Mouse (Mus musculus): ENCODE results near the gene Tmigd3. TPM values are rescaled to one million over a fixed set of nuclear protein-coding genes. Genes with fewer than 3 reads are reported as not detected.
"Not testable (repeated sequence)": the region's sequence is repeated elsewhere in the genome, so short reads cannot be mapped to it uniquely, and the experiment has no call there.

The Tmigd3 gene
- polyA plus RNA-seq, 1 experiment from 2014 or later: not detected

DNA sequence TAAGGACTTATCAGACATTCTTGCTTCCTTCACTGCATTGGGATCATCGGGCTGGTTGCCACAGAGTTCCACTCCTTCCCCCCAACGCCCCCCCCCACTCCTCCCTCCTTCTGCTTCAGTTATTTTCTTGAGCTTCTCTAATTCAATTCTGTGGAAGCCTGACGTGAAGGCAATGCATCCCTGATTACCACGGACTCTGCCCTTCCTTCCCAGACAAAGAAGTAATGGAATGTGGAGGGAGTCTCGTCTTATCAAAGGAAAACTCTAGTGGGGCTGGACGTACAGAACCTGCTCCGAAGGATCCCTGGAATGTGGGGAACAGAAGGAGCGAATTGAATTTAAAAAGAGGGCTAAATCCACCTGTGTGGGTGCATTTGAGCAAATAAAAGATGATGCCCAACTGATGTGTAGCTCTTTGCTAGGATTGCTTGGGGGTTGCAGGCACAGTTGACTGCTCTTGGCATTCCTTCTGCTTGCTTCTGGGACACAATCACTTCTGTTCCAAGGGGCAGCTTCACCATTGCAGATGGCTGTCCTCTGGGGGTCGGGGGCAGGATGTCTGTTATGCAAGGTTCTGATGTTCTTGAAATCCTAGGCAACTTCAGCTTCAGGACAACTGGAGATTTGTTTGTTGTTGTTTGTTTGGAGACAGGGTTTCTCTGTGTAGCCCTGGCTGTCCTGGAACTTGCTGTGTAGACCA, 37.4 kb downstream of the Tmigd3 start:
- Histone ChIP-seq H3K36me3 (ENCODE audit: control insufficient read depth, insufficient read depth) (no peaks in the 10 kb centered on the region), H3K9ac (replicated peaks; ENCODE audit: low read depth, low read length) (no peak overlapping the region), H3K27ac (ENCODE audit: low read length) (no peak overlapping the region), H3K27me3 (replicated peaks; ENCODE audit: control insufficient read depth, insufficient read depth, low read length) (no peaks in the 10 kb centered on the region), H3K4me3 (replicated peaks; ENCODE audit: low read length) (no peak overlapping the region), H3K9me3 (ENCODE audit: control insufficient read depth, low read length) (no peaks in the 10 kb centered on the region), H3K4me2 (ENCODE audit: low read length) (no peak overlapping the region), H3K4me1 (replicated peaks; ENCODE audit: control insufficient read depth, insufficient read depth, low read length) (no peaks in the 10 kb centered on the region)
- 33% methylated on average over 9 of the region's 9 CpGs for WGBS
- ATAC-seq: no peak

DNA sequence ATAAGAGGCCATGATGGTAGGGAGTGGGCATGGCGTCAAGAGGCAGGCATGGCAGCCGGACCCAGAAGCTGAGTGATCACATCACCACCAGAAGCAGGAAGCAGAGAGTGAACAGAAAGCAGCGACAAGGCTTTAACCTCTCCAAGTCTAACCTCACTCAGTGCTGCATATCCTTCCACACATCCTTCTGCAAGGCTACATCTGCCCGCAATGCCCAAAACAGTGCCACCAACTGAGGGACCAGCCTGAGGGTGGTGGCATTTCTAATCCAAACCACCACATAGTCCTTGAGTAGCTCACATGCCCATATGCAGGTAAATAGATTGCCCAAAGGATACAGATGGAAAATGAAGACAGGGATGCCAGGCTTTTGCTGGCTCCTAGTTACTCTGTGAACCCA, 38.3 kb downstream of the Tmigd3 start:
- Histone ChIP-seq H3K36me3 (ENCODE audit: control insufficient read depth, insufficient read depth) (no peaks in the 10 kb centered on the region), H3K4me3 (replicated peaks; ENCODE audit: low read length) (no peak overlapping the region), H3K9me3 (ENCODE audit: control insufficient read depth, low read length) (no peaks in the 10 kb centered on the region), H3K4me2 (ENCODE audit: low read length) (no peak overlapping the region), H3K9ac (replicated peaks; ENCODE audit: low read depth, low read length) (no peak overlapping the region), H3K27ac (ENCODE audit: low read length) (no peak overlapping the region), H3K27me3 (replicated peaks; ENCODE audit: control insufficient read depth, insufficient read depth, low read length) (no peaks in the 10 kb centered on the region), H3K4me1 (replicated peaks; ENCODE audit: control insufficient read depth, insufficient read depth, low read length) (no peaks in the 10 kb centered on the region)
- WGBS: 95% methylated on average over 4 of the region's 4 CpGs
- no peak for ATAC-seq

DNA sequence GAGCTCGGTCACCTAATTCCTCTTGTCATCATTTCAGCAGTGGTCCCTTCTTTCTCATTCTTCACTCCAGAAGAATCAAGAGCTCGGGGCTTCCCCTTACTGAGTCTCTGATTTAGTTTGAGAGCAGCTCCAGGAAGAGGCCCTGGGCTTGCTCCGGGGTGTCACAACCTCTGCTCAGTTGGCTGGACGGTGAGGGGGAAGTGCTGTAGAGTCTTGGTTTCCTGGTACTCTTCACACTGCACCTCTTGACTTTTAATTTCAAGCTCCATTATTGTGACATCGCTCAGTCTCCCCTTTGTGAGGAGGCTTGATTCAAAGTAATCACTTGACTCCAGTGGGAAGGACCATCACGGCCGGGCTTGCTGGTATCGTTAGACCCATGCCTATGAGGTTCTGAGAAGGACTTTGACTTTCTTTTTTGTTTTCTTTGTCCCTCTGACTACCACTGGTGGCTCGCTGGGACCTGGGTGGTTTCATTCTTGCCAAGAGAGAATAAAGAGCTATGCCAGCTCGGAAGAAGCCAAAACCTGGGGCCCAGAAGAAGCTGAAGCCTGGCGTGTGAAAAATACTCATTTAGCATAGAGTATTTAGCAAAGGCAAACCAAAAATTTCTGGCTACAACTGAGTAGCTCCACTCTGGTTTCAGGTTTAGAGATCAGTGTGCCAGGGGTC, 40.0 kb downstream of the Tmigd3 start:
- H3K4me3 ChIP-seq (replicated peaks; ENCODE audit: low read length): no peak overlapping the region
- no peak overlapping the region for H3K9ac ChIP-seq (replicated peaks; ENCODE audit: low read depth, low read length)
- ATAC-seq: no peak
- H3K36me3 ChIP-seq (ENCODE audit: control insufficient read depth, insufficient read depth): no peaks in the 10 kb centered on the region
- H3K27ac ChIP-seq (ENCODE audit: low read length): no peak overlapping the region
- H3K27me3 ChIP-seq (replicated peaks; ENCODE audit: control insufficient read depth, insufficient read depth, low read length): no peaks in the 10 kb centered on the region
- H3K4me1 ChIP-seq (replicated peaks; ENCODE audit: control insufficient read depth, insufficient read depth, low read length): no peaks in the 10 kb centered on the region
- H3K9me3 ChIP-seq (ENCODE audit: control insufficient read depth, low read length): no peaks in the 10 kb centered on the region
- H3K4me2 ChIP-seq (ENCODE audit: low read length): no peak overlapping the region
- 76% methylated on average over 11 of the region's 11 CpGs for WGBS

DNA sequence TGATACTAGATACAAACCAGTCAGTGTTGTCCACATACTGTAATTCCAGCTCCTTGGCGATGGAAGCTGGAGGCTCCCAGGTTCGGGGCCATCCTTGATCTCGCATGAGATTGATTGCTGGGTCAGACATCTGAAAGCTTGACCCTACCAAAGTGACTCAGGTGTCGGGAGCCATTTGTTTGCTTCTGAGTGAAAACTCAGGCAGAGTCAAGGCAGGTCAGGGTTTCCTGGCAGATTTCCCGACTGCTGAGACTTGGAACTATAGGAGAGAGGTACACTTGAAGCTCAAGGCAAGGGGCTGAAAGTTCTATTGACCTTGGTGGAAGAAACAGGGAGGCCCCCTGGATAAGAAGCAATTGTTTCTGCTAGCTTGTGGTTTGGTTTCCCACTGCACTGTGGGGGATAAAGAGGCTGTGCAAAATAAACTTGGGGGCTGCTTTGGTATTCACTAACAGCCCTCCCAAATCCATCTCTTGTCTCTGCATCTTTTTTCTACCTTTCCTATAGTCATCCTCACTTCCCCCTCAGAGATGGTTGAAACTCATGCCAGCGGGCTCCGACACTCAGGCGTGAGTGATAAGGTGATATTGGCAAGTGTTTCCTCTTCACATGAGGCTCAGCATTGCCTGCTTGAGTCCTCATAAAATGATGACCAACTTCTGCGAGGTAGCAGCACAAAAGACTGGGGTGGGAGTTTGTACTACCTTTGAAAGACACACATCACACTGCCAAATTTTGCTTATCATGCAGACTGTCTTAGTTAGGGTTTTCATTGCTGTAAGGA, 41.6 kb downstream of the Tmigd3 start:
- H3K4me1 ChIP-seq (replicated peaks; ENCODE audit: control insufficient read depth, insufficient read depth, low read length): no peaks in the 10 kb centered on the region
- WGBS: 84% methylated on average over 9 of the region's 9 CpGs
- no peak overlapping the region for H3K4me3 ChIP-seq (replicated peaks; ENCODE audit: low read length)
- no peaks in the 10 kb centered on the region for H3K27me3 ChIP-seq (replicated peaks; ENCODE audit: control insufficient read depth, insufficient read depth, low read length)
- H3K4me2 ChIP-seq (ENCODE audit: low read length): no peak overlapping the region
- H3K36me3 ChIP-seq (ENCODE audit: control insufficient read depth, insufficient read depth): no peaks in the 10 kb centered on the region
- no peaks in the 10 kb centered on the region for H3K9me3 ChIP-seq (ENCODE audit: control insufficient read depth, low read length)
- no peak overlapping the region for H3K9ac ChIP-seq (replicated peaks; ENCODE audit: low read depth, low read length)
- no peak overlapping the region for H3K27ac ChIP-seq (ENCODE audit: low read length)
- ATAC-seq: no peak

DNA sequence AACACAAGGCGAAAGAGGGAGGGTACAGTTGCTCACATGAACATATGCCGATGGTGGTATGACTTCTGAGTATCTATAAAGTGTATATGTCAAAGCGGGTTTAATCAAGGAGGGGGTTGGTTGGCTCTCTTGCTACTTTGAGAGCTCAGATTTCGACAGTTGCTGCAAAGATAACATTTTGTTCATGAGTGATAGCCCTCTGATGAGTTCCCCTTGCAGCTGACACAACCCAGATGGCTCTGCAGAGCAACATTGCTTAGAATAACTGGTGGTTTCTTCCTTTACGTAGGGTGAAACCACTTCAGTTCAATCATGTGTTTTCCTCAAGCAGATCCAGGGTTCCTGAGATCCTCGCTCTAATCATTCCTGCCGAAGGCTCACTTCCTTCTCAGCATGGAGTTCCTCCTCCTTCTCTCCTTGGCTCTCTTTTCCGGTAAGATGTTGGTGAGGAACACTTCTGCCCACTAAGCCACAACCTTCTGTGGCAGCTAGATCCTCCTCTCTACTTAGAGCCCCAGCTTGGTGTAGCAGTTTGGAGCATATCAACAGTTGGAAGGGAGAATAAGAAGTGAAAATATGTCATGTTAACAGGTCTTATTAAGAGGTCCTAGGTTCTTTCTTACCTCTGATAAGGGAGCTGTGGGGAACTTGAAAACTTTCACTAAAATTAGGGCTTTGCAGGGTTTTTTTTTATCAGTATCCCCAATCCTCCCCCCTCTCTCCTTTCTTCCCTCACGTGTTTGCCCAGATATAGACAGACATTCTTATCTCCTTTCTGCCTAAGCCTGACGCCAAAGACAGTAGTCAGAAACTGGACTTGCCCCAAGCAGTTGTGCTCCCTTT, 43.4 kb downstream of the Tmigd3 start:
- Histone ChIP-seq H3K4me3 (replicated peaks; ENCODE audit: low read length) (no peak overlapping the region), H3K9me3 (ENCODE audit: control insufficient read depth, low read length) (no peaks in the 10 kb centered on the region), H3K27me3 (replicated peaks; ENCODE audit: control insufficient read depth, insufficient read depth, low read length) (no peaks in the 10 kb centered on the region), H3K4me2 (ENCODE audit: low read length) (no peak overlapping the region), H3K27ac (ENCODE audit: low read length) (no peak overlapping the region), H3K9ac (replicated peaks; ENCODE audit: low read depth, low read length) (no peak overlapping the region), H3K4me1 (replicated peaks; ENCODE audit: control insufficient read depth, insufficient read depth, low read length) (no peaks in the 10 kb centered on the region), H3K36me3 (ENCODE audit: control insufficient read depth, insufficient read depth) (no peaks in the 10 kb centered on the region)
- 87% methylated on average over 10 of the region's 10 CpGs for WGBS
- no peak for ATAC-seq

DNA sequence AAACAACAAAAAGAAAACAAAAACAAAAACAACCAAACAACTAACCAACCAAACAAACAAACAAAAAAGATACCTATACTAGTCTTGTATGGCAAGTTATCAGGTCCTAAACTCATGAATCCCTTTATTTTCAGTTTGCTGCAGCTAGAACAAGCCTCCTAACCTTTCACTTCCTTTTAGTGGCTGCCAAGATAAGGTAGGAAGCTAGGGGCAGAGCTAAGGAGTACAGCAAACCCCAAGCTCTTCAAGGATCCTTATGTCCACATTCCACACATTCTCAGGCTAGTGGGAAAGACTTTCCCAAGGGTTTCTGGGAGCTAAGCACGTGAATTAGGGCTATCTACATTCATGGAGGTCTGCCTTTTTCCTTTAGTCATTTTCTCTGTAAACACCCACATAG, 44.6 kb downstream of the Tmigd3 start:
- Histone ChIP-seq H3K9ac (replicated peaks; ENCODE audit: low read depth, low read length) (no peak overlapping the region), H3K4me2 (ENCODE audit: low read length) (no peak overlapping the region), H3K27me3 (replicated peaks; ENCODE audit: control insufficient read depth, insufficient read depth, low read length) (no peaks in the 10 kb centered on the region), H3K4me3 (replicated peaks; ENCODE audit: low read length) (no peak overlapping the region), H3K4me1 (replicated peaks; ENCODE audit: control insufficient read depth, insufficient read depth, low read length) (no peaks in the 10 kb centered on the region), H3K27ac (ENCODE audit: low read length) (no peak overlapping the region), H3K9me3 (ENCODE audit: control insufficient read depth, low read length) (no peaks in the 10 kb centered on the region), H3K36me3 (ENCODE audit: control insufficient read depth, insufficient read depth) (no peaks in the 10 kb centered on the region)
- no peak for ATAC-seq
- WGBS: 59% methylated on average over 1 of the region's 1 CpGs

DNA sequence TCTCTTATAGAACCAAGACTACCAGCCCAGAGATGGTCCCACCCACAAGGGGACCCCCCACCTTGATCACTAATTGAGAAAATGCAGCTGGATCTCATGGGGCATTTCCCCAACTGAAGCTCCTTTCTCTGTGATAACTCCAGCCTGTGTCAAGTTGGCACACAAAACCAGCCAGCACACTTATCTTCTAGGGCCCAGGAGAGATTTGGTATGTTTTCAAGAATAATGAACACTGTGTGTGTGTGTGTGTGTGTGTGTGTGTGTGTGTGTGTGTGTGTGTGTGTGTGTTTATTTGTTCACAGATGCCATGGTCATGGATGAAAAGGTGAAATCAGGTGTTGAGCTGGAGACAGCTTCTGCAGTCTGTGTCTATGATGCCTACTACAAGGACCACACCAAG, 45.8 kb downstream of the Tmigd3 start:
- H3K4me3 ChIP-seq (replicated peaks; ENCODE audit: low read length); H3K4me1 ChIP-seq (replicated peaks; ENCODE audit: control insufficient read depth, insufficient read depth, low read length); ATAC-seq; H3K27ac ChIP-seq (ENCODE audit: low read length); H3K36me3 ChIP-seq (ENCODE audit: control insufficient read depth, insufficient read depth); H3K27me3 ChIP-seq (replicated peaks; ENCODE audit: control insufficient read depth, insufficient read depth, low read length); H3K9me3 ChIP-seq (ENCODE audit: control insufficient read depth, low read length); H3K4me2 ChIP-seq (ENCODE audit: low read length); H3K9ac ChIP-seq (replicated peaks; ENCODE audit: low read depth, low read length): not testable (repeated sequence)

DNA sequence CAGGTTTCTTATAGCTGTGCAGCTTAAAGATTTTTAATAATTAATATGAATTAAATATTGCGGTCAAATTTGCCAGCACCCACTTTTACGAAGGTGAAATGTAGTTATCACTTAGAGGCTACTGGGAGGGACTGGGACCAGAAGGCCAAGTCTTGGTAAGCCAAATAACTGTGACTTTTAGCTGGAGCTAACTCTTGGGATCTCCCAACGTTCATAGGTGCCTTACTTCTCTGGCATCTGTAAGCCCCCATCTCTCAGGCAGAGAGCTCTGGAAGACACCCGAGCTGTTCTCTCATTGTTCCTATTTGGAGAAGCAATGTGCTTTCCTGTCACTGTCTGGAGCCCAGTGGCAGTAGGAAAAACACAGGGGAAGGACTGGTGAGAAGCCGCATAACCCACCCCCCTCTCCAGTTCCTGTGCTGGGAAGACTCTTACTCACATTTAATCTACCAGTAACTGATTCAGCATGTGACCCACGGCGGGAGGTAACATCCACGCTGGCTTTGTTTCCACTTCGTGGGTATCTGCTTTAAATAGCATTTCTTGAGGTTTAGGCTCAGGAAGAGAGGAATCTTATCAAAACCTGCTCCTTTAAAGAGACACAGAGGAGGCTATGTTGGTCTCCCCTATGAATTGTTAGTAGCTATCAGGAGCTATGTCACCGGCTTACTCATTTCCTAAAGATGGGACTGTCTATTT, 47.1 kb downstream of the Tmigd3 start:
- Histone ChIP-seq H3K27ac (ENCODE audit: low read length) (no peak overlapping the region), H3K9ac (replicated peaks; ENCODE audit: low read depth, low read length) (no peak overlapping the region), H3K4me2 (ENCODE audit: low read length) (no peak overlapping the region), H3K4me1 (replicated peaks; ENCODE audit: control insufficient read depth, insufficient read depth, low read length) (no peaks in the 10 kb centered on the region), H3K9me3 (ENCODE audit: control insufficient read depth, low read length) (no peaks in the 10 kb centered on the region), H3K4me3 (replicated peaks; ENCODE audit: low read length) (no peak overlapping the region), H3K36me3 (ENCODE audit: control insufficient read depth, insufficient read depth) (no peaks in the 10 kb centered on the region), H3K27me3 (replicated peaks; ENCODE audit: control insufficient read depth, insufficient read depth, low read length) (no peaks in the 10 kb centered on the region)
- WGBS: 75% methylated on average over 10 of the region's 10 CpGs
- no peak for ATAC-seq

Measured in forebrain, embryonic 16.5 days (tissue).